Mouse (Mus musculus) kidney, adult 2 months (tissue): Measurements from ENCODE around the gene Plcd1.

Experiments
- CTCF ChIP-seq: fragments of 200-500 bp; conservative IDR thresholded peaks from 2 replicates; pipeline ENCODE4 v1.5.1; 2011; ENCODE audit warnings: low read depth, mild to moderate bottlenecking, control low read depth, low read length, moderate library complexity, mixed read lengths; ENCODE audit not compliant: insufficient read depth, insufficient read length
- POLR2A ChIP-seq: fragments of 200-500 bp; IDR thresholded peaks from one replicate; pipeline ENCODE4 v1.6.1; 2011; ENCODE audit warnings: low read depth, low read length, control low read depth

GRCm38 (mm10) chr9:119119409-119120167 lies 26.3 kb upstream of the Plcd1 start:
- TF ChIP-seq POLR2A: peak; percentile 57
- no peak for TF ChIP-seq CTCF
